8 mouse cellular contexts compared by ENCODE assay signal in genomic region chr9:106454071-106454761, GRCm38 (mm10). TPM values are rescaled to one million over a fixed set of nuclear protein-coding genes. Genes with fewer than 3 reads are reported as not detected.
DNase-seq lines count a peak whose midpoint lies in the region; ATAC-seq and TF ChIP-seq lines count a peak whose summit lies in the region.

No protein-coding gene starts in this region.

- no peaks in the 10 kb centered on the region for H3K36me3 ChIP-seq in heart, postnatal 0 days (replicated peaks; ENCODE audit: control insufficient read depth, insufficient read depth, low read length)

- H3K4me3 ChIP-seq in brown adipose tissue, adult 24 weeks (ENCODE audit: insufficient read depth, low read depth, low read length) = peak overlapping the region; percentile 70
- peak overlapping the region; percentile 72 for H3K4me3 ChIP-seq in heart, postnatal 0 days (ENCODE audit: low read depth, low read length)

- no peaks in the 10 kb centered on the region for H3K27me3 ChIP-seq in heart, postnatal 0 days (ENCODE audit: control insufficient read depth, insufficient read depth, low read length)

- no peak for TF ChIP-seq CTCF in heart, postnatal 0 days (IDR thresholded peaks at IDR 0.05; ENCODE audit: low read depth)

- H3K9ac ChIP-seq in heart, postnatal 0 days (replicated peaks; ENCODE audit: low read depth, low read length) = peak overlapping the region; percentile 84

- peak; percentile 36 for DNase-seq in layer of hippocampus, adult 11-12 months (ENCODE audit: low spot score)
- no peak for DNase-seq in layer of hippocampus, adult 18-20 months (ENCODE audit: low spot score in 2 of 2)
- no peak for DNase-seq in heart, postnatal 0 days (ENCODE audit: low spot score)
- peak; percentile 47 for DNase-seq in mesoderm, embryonic 11.5 days (ENCODE audit: low read depth, low spot score)
- DNase-seq in spleen, adult 12 weeks (ENCODE audit: low spot score) = no peak
- no peak for DNase-seq in urinary bladder, adult 2 months (ENCODE audit: low spot score)
- no peak for DNase-seq in layer of hippocampus, adult 8-10 months (ENCODE audit: low spot score in 2 of 2)

- H3K4me2 ChIP-seq in heart, postnatal 0 days (ENCODE audit: low read depth, low read length) = peak overlapping the region; percentile 65

- H3K9me3 ChIP-seq in heart, postnatal 0 days (replicated peaks; ENCODE audit: control insufficient read depth, low read length) = no peaks in the 10 kb centered on the region

- 11% methylated on average over 12 of the region's 20 CpGs for WGBS in heart, postnatal 0 days

- no peak for ATAC-seq in heart, postnatal 0 days (ENCODE audit: insufficient read depth, low read depth)

- H3K27ac ChIP-seq in brown adipose tissue, adult 24 weeks (replicated peaks; ENCODE audit: low read depth, low read length) = no peak overlapping the region
- peak overlapping the region; percentile 78 for H3K27ac ChIP-seq in heart, postnatal 0 days (ENCODE audit: low read depth)

- TF ChIP-seq EP300 in heart, postnatal 0 days (IDR thresholded peaks at IDR 0.05; ENCODE audit: low read depth) = no peak

- H3K4me1 ChIP-seq in brown adipose tissue, adult 24 weeks (ENCODE audit: control insufficient read depth, insufficient read depth, insufficient read length, low read length) = peaks cover 2% of the 10 kb centered on the region; the same call in 1 of the 2 replicates
- peaks cover 61% of the 10 kb centered on the region for H3K4me1 ChIP-seq in heart, postnatal 0 days (ENCODE audit: control insufficient read depth, insufficient read depth)

RNA-seq across cellular contexts. Expression of gene Pcbp4, which starts 1.1 kb away (rescaled TPM):
- 100 to 1,000 TPM; 186 to 198 TPM for total RNA-seq in layer of hippocampus, adult 18-20 months (2021)
- 12.8 and 14.5 TPM in 2 replicates for polyA plus RNA-seq in brown adipose tissue, adult 24 weeks (2012; ENCODE audit: insufficient read depth, insufficient read length, missing spikeins)
- total RNA-seq in heart, postnatal 0 days (2014; rRNA removed; ENCODE audit: low replicate concordance) = 157 and 188 TPM in 2 replicates
- polyA plus RNA-seq in heart, postnatal 0 days (2015; fragmentation: Nextera tagmentation; extraction: Ambion mirVana) = 40.9 and 44.1 TPM in 2 replicates
- 42.5 and 47.9 TPM in 2 replicates for polyA plus RNA-seq in urinary bladder, adult 2 months (2012; rRNA removed)
- 100 to 1,000 TPM; 186 to 215 (median 199) TPM for total RNA-seq in layer of hippocampus, adult 8-10 months (2022)

RNA-seq across cellular contexts. Expression of gene Abhd14a, which starts 6.7 kb away (rescaled TPM):
- total RNA-seq in layer of hippocampus, adult 18-20 months (2021) = 10 to 100 TPM; 32.1 to 34.9 TPM
- 12.8 and 12.9 TPM in 2 replicates for polyA plus RNA-seq in brown adipose tissue, adult 24 weeks (2012; ENCODE audit: insufficient read depth, insufficient read length, missing spikeins)
- total RNA-seq in heart, postnatal 0 days (2014; rRNA removed; ENCODE audit: low replicate concordance) = 57.3 and 64.8 TPM in 2 replicates
- polyA plus RNA-seq in heart, postnatal 0 days (2015; fragmentation: Nextera tagmentation; extraction: Ambion mirVana) = 45.8 and 47.1 TPM in 2 replicates
- 44.9 and 46.9 TPM in 2 replicates for polyA plus RNA-seq in urinary bladder, adult 2 months (2012; rRNA removed)
- 10 to 100 TPM; 35.6 to 44.4 (median 40.2) TPM for total RNA-seq in layer of hippocampus, adult 8-10 months (2022)

RNA-seq across cellular contexts. Expression of gene Abhd14b, which starts 7.0 kb away (rescaled TPM):
- total RNA-seq in layer of hippocampus, adult 18-20 months (2021) = 10 to 100 TPM; 11.6 to 12.2 TPM
- 21.5 and 26.4 TPM in 2 replicates for polyA plus RNA-seq in brown adipose tissue, adult 24 weeks (2012; ENCODE audit: insufficient read depth, insufficient read length, missing spikeins)
- total RNA-seq in heart, postnatal 0 days (2014; rRNA removed; ENCODE audit: low replicate concordance) = 14.9 and 46.8 TPM in 2 replicates
- 5.3 and 5.9 TPM in 2 replicates for polyA plus RNA-seq in heart, postnatal 0 days (2015; fragmentation: Nextera tagmentation; extraction: Ambion mirVana)
- polyA plus RNA-seq in urinary bladder, adult 2 months (2012; rRNA removed) = 69.6 and 84.4 TPM in 2 replicates
- total RNA-seq in layer of hippocampus, adult 8-10 months (2022) = 10 to 100 TPM; 14.7 to 17.7 (median 17.0) TPM

RNA-seq across cellular contexts. Expression of gene Gpr62, which starts 11.5 kb away (rescaled TPM):
- 10 to 100 TPM; 12.4 to 12.7 TPM for total RNA-seq in layer of hippocampus, adult 18-20 months (2021)
- polyA plus RNA-seq in brown adipose tissue, adult 24 weeks (2012; ENCODE audit: insufficient read depth, insufficient read length, missing spikeins) = not detected in 2 replicates
- not detected in 2 replicates for total RNA-seq in heart, postnatal 0 days (2014; rRNA removed; ENCODE audit: low replicate concordance)
- 0.11 TPM in 1 of 2 replicates, not detected in the other for polyA plus RNA-seq in heart, postnatal 0 days (2015; fragmentation: Nextera tagmentation; extraction: Ambion mirVana)
- 0.29 and 0.33 TPM in 2 replicates for polyA plus RNA-seq in urinary bladder, adult 2 months (2012; rRNA removed)
- total RNA-seq in layer of hippocampus, adult 8-10 months (2022) = 10 to 100 TPM in 3 of 4 experiments, 1 to 10 TPM in 1; 9.4 to 12.4 (median 10.6) TPM

RNA-seq across cellular contexts. Expression of gene Acy1, which starts 16.1 kb away (rescaled TPM):
- 10 to 100 TPM; 14.3 to 16.8 TPM for total RNA-seq in layer of hippocampus, adult 18-20 months (2021)
- 3.6 and 6.1 TPM in 2 replicates for polyA plus RNA-seq in brown adipose tissue, adult 24 weeks (2012; ENCODE audit: insufficient read depth, insufficient read length, missing spikeins)
- total RNA-seq in heart, postnatal 0 days (2014; rRNA removed; ENCODE audit: low replicate concordance) = 38.5 and 45.3 TPM in 2 replicates
- polyA plus RNA-seq in heart, postnatal 0 days (2015; fragmentation: Nextera tagmentation; extraction: Ambion mirVana) = 19.0 and 20.1 TPM in 2 replicates
- polyA plus RNA-seq in urinary bladder, adult 2 months (2012; rRNA removed) = 7.8 and 10.2 TPM in 2 replicates
- total RNA-seq in layer of hippocampus, adult 8-10 months (2022) = 10 to 100 TPM; 14.0 to 21.3 (median 15.0) TPM

Comparison
In these comparisons a context has a peak if more than half of its experiments do, and no peak if none do; other contexts are left out.
1. DNase-seq: peak in layer of hippocampus, adult 11-12 months (single experiment) and mesoderm, embryonic 11.5 days (single experiment); none in layer of hippocampus, adult 18-20 months (0 of 2), heart, postnatal 0 days (single experiment), spleen, adult 12 weeks (single experiment), urinary bladder, adult 2 months (single experiment) and layer of hippocampus, adult 8-10 months (0 of 2).